Mouse (Mus musculus) frontal cortex, adult (tissue): ENCODE results near the gene Cdc42ep1.

ENCODE experiments used
- ATAC-seq: cut with Nextera tagmentation; 2 replicates; pipeline ENCODE4 v1.9.2; 2017; ENCODE audit warnings: mild to moderate bottlenecking, moderate library complexity, mixed read lengths; ENCODE audit not compliant: low TSS enrichment

The Cdc42ep1 gene

GRCm38 (mm10) chr15:78849485-78849884 lies 7.1 kb downstream of the Cdc42ep1 start:
- ATAC-seq: no peak

GRCm38 (mm10) chr15:78850059-78850824 lies 7.8 kb downstream of the Cdc42ep1 start:
- ATAC-seq: peak; percentile 32; the same call in 1 of the 2 replicates

GRCm38 (mm10) chr15:78850944-78851343 lies 8.5 kb downstream of the Cdc42ep1 start:
- no peak for ATAC-seq

GRCm38 (mm10) chr15:78851505-78852153 lies 9.2 kb downstream of the Cdc42ep1 start:
- peak; percentile 85 for ATAC-seq

- ATAC-seq: no peak
Observed at GRCm38 (mm10) chr15:78855303-78855965, 13.0 kb downstream of the Cdc42ep1 start, which contains the start of gene Lgals2. TSS of gene Lgals2 (minus strand) at chr15:78855529.

- peak; percentile 47; the same call in 1 of the 2 replicates for ATAC-seq
Observed at GRCm38 (mm10) chr15:78857009-78857408, 14.6 kb downstream of the Cdc42ep1 start.

GRCm38 (mm10) chr15:78859311-78859710 lies 16.9 kb downstream of the Cdc42ep1 start:
- no peak for ATAC-seq

GRCm38 (mm10) chr15:78859714-78860113 lies 17.3 kb downstream of the Cdc42ep1 start:
- ATAC-seq: no peak

- no peak for ATAC-seq
Observed at GRCm38 (mm10) chr15:78862280-78862679, 19.9 kb downstream of the Cdc42ep1 start.

GRCm38 (mm10) chr15:78863154-78863553 lies 20.7 kb downstream of the Cdc42ep1 start:
- no peak for ATAC-seq

- no peak for ATAC-seq
Observed at GRCm38 (mm10) chr15:78863852-78864253, 21.4 kb downstream of the Cdc42ep1 start.

- no peak for ATAC-seq
Observed at GRCm38 (mm10) chr15:78868398-78868797, 26.0 kb downstream of the Cdc42ep1 start.

GRCm38 (mm10) chr15:78868826-78869233 lies 26.4 kb downstream of the Cdc42ep1 start:
- peak; percentile 25; the same call in 1 of the 2 replicates for ATAC-seq

GRCm38 (mm10) chr15:78869775-78870174 lies 27.4 kb downstream of the Cdc42ep1 start:
- no peak for ATAC-seq

- no peak for ATAC-seq
Observed at GRCm38 (mm10) chr15:78872021-78872608, 29.7 kb downstream of the Cdc42ep1 start.

GRCm38 (mm10) chr15:78873803-78874435 lies 31.5 kb downstream of the Cdc42ep1 start:
- no peak for ATAC-seq

GRCm38 (mm10) chr15:78874989-78875388 lies 32.6 kb downstream of the Cdc42ep1 start:
- no peak for ATAC-seq

GRCm38 (mm10) chr15:78875537-78875936 lies 33.1 kb downstream of the Cdc42ep1 start:
- ATAC-seq: no peak

GRCm38 (mm10) chr15:78876258-78876696 lies 33.9 kb downstream of the Cdc42ep1 start:
- peak; percentile 50 for ATAC-seq

- ATAC-seq: peak; percentile 81
Observed at GRCm38 (mm10) chr15:78876991-78877809, 34.8 kb downstream of the Cdc42ep1 start, which contains the start of gene Gga1. TSS of gene Gga1 (plus strand) at chr15:78877190.
